Mouse (Mus musculus) heart, adult 2 months (tissue): ENCODE measurements around the gene Fam120c. TPM values are rescaled to one million over a fixed set of nuclear protein-coding genes. Genes with fewer than 3 reads are reported as not detected.
A peak's percentile ranks its signal among the peaks of the same experiment; 100 is the strongest.

Experiments used
- DNase-seq, 2 experiments: peaks; one replicate each; pipeline ENCODE4 v3.0.0; 2021
- H3K27ac ChIP-seq: fragments of 200-600 bp; 2 replicates; pipeline ENCODE4 v1.8.1; 2022
- H3K27me3 ChIP-seq: fragments of 200-500 bp; 2 replicates; pipeline ENCODE4 v1.6.1; 2012; ENCODE audit warnings: mild to moderate bottlenecking, low read length, inconsistent platforms, mixed read lengths; ENCODE audit not compliant: control insufficient read depth, insufficient read depth
- H3K36me3 ChIP-seq: fragments of 200-500 bp; 2 replicates; pipeline ENCODE4 v1.6.1; 2012; ENCODE audit warnings: low read length, inconsistent platforms; ENCODE audit not compliant: control insufficient read depth, insufficient read depth
- H3K4me1 ChIP-seq: fragments of 200-500 bp; 2 replicates; pipeline ENCODE4 v1.6.1; 2011; ENCODE audit warnings: low read length; ENCODE audit not compliant: control insufficient read depth, insufficient read depth
- H3K4me3 ChIP-seq: fragments of 200-600 bp; 2 replicates; pipeline ENCODE4 v1.8.1; 2022
- H3K79me2 ChIP-seq: fragments of 200-500 bp; replicated peaks from 2 replicates; pipeline ENCODE4 v1.6.1; 2012; ENCODE audit warnings: mild to moderate bottlenecking, inconsistent platforms, low read length, moderate library complexity, mixed read lengths; ENCODE audit not compliant: control insufficient read depth, insufficient read depth
- H3K9ac ChIP-seq: fragments of 200-500 bp; 2 replicates; pipeline ENCODE4 v1.6.1; 2012; ENCODE audit warnings: low read depth, mild to moderate bottlenecking, control low read depth, inconsistent platforms, low read length, mixed read lengths
- CTCF ChIP-seq: fragments of 200-600 bp; IDR thresholded peaks from 2 replicates; pipeline ENCODE4 v1.8.1; 2022; ENCODE audit warnings: antibody characterized with exemption, mild to moderate bottlenecking, moderate library complexity
- EP300 ChIP-seq: fragments of 200-500 bp; IDR thresholded peaks from 2 replicates; pipeline ENCODE4 v1.6.1; 2011; ENCODE audit warnings: low read depth, low read length, control low read depth; ENCODE audit not compliant: insufficient read depth
- POLR2A ChIP-seq: fragments of 200-500 bp; IDR thresholded peaks from 2 replicates; pipeline ENCODE4 v1.6.1; 2011; ENCODE audit warnings: mild to moderate bottlenecking, low read depth, low read length, control low read depth; ENCODE audit not compliant: insufficient read depth
- WGBS: fragments of 180-500 bp; shearing (Covaris S2); methylation state at CpG from one replicate; pipeline ENCODE4 v1.1.7; 2018; 5-methylcytosine and 5-hydroxymethylcytosine counted together
- intact Hi-C: fragments of 180-260 bp; cut with DNase I; formaldehyde crosslinking; loops from one replicate; pipeline ENCODE4 v1.15.1; 2025
- polyA plus RNA-seq: library from polyadenylated mRNA; depleted of rRNA; stranded (reverse); fragments of >200 nt; gene quantifications from 2 replicates; pipeline ENCODE4 v1.2.3, GENCODE M21; 2012; rRNA removed
- total RNA-seq, 2 experiments: library from RNA; stranded (reverse); gene quantifications; 2 replicates each; pipeline ENCODE4 v1.2.3; 2021

Gene Fam120c
- total and polyA plus RNA-seq, 3 experiments: 3.0 to 14.0 (median 12.8) TPM

GRCm38 (mm10) chrX:151513066-151513465 is 169.1 kb downstream of the Fam120c start:
- H3K4me3 ChIP-seq: no peak overlapping the region
- H3K79me2 ChIP-seq: no peaks in the 10 kb centered on the region
- intact Hi-C loops: no loop called here
- no peaks in the 10 kb centered on the region for H3K4me1 ChIP-seq
- no peak overlapping the region for H3K9ac ChIP-seq
- WGBS: 60% methylated on average over 3 of the region's 3 CpGs
- no peaks in the 10 kb centered on the region for H3K27me3 ChIP-seq
- DNase-seq: no peak
- H3K27ac ChIP-seq: no peak overlapping the region
- H3K36me3 ChIP-seq: no peaks in the 10 kb centered on the region
- TF ChIP-seq POLR2A (no peak), EP300 (no peak), CTCF (no peak)

DNA sequence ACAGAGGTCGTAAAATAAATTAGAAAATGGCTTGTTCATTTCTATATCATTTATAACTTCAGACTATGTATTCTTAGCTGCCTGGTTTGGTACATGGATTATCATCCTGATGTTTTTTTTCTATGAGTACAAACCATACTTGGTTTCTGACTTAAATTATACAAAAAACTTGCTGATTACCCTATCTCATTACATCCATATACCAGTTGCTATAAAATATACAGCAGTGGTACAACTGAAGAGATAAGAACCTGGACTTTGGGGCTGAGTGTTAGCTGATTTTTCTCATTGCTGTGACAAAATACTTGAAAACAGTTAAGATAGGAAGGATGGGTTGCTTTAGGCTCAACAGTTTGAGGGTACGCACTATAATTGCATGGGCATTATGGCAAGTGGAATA is 169.7 kb downstream of the Fam120c start:
- 90% methylated on average over 2 of the region's 2 CpGs for WGBS
- Histone ChIP-seq H3K27me3 (no peaks in the 10 kb centered on the region), H3K9ac (no peak overlapping the region), H3K4me3 (no peak overlapping the region), H3K79me2 (no peaks in the 10 kb centered on the region), H3K36me3 (no peaks in the 10 kb centered on the region), H3K4me1 (no peaks in the 10 kb centered on the region), H3K27ac (no peak overlapping the region)
- DNase-seq: no peak
- no peak for TF ChIP-seq CTCF
- intact Hi-C loops: no loop called here

DNA sequence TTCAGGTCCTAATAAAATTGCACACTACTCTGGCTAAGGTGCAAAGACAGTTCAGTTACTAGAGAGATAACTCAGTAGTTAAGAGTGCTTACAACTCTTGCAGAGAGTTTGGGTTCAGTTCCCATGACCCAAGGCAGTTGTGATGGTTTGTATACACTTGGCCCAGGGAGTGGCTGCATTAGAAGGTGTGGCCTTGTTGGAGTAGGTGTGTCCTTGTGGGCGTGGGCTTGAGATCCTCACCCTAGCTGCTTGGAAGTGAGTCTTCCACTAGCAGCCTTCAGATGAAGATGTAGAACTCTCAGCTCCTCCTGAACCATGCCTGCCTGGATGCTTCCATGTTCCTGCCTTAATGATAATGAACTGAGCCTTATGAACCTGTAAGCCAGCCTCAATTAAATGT is 174.2 kb downstream of the Fam120c start:
- TF ChIP-seq EP300: no peak
- H3K4me3 ChIP-seq: no peak overlapping the region
- H3K9ac ChIP-seq: no peak overlapping the region
- 60% methylated on average over 1 of the region's 1 CpGs for WGBS
- intact Hi-C loops: no loop called here
- H3K27me3 ChIP-seq: no peaks in the 10 kb centered on the region
- H3K36me3 ChIP-seq: peaks cover 2% of the 10 kb centered on the region; the same call in 1 of the 2 replicates
- no peak overlapping the region for H3K27ac ChIP-seq
- H3K79me2 ChIP-seq: no peaks in the 10 kb centered on the region
- H3K4me1 ChIP-seq: peaks cover 2% of the 10 kb centered on the region
- DNase-seq: no peak

DNA sequence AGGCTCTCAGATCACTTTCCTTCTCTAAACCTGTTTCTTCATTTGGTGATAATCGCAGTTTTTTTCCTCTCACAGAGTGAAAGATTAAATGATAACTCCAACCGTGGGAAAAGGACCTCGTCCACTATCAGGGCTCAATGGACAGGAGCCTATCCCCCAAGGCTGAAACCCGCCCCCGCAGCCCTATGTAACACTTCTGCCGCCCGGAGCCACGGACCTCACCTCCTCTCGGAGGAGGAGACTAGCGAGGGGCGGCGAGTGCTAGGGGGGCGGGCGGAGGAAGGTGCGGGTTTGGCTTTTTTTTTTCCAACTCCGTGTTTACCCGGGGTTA is 176.1 kb downstream of the Fam120c start:
- Histone ChIP-seq H3K9ac (peak overlapping the region; percentile 84), H3K27me3 (no peaks in the 10 kb centered on the region), H3K4me3 (peak overlapping the region; percentile 63), H3K36me3 (peaks cover 2% of the 10 kb centered on the region; the same call in 1 of the 2 replicates), H3K4me1 (peaks cover 2% of the 10 kb centered on the region), H3K79me2 (no peaks in the 10 kb centered on the region), H3K27ac (peak overlapping the region; percentile 98)
- TF ChIP-seq POLR2A (no peak), EP300 (no peak), CTCF (no peak)
- WGBS: 18% methylated on average over 15 of the region's 17 CpGs
- intact Hi-C loops: loop anchor here (10.0 kb wide), 3 partner anchors 175 to 625 kb away; partner anchors contain the start of genes Fam120c, Huwe1 and Iqsec2
- DNase-seq: no peak

GRCm38 (mm10) chrX:151520458-151521322 is 176.7 kb downstream of the Fam120c start, which contains the start of gene Phf8:
Gene Phf8 (plus strand): TSS chrX:151520672.
- 20% methylated on average over 68 of the region's 68 CpGs for WGBS
- H3K9ac ChIP-seq: peak within 1 kb of the TSS; percentile 84
- H3K36me3 ChIP-seq: peaks cover 2% of the 10 kb centered on the region; the same call in 1 of the 2 replicates
- peak within 1 kb of the TSS; percentile 63 for H3K4me3 ChIP-seq
- intact Hi-C loops: loop anchor here (10.0 kb wide), 3 partner anchors 176 to 624 kb away; partner anchors contain the start of genes Fam120c, Huwe1 and Iqsec2
- no peaks in the 10 kb centered on the region for H3K27me3 ChIP-seq
- DNase-seq: peak; percentile 93 to 96
- H3K27ac ChIP-seq: peak within 1 kb of the TSS; percentile 98
- H3K4me1 ChIP-seq: peaks cover 2% of the 10 kb centered on the region
- peak; percentile 60; the same call in 1 of the 2 replicates for TF ChIP-seq EP300
- TF ChIP-seq CTCF: peak; percentile 25
- peak; percentile 77 for TF ChIP-seq POLR2A
- H3K79me2 ChIP-seq: no peaks in the 10 kb centered on the region

Other genes starting within 250 kb of the Fam120c start
- 10 to 100 TPM; 12.5 to 12.8 TPM for gene Tsr2, start 247.6 kb upstream of the Fam120c start, total RNA-seq
- 4.9 and 9.3 TPM in 2 replicates for gene Tsr2, start 247.6 kb upstream of the Fam120c start, polyA plus RNA-seq
- gene Wnk3, start 146.1 kb upstream of the Fam120c start, total RNA-seq: under 1 TPM; 0.10 to 0.18 TPM
- 0.03 and 0.06 TPM in 2 replicates for gene Wnk3, start 146.1 kb upstream of the Fam120c start, polyA plus RNA-seq
- 10 to 100 TPM; 17.7 to 20.1 TPM for gene Phf8, start 176.5 kb downstream of the Fam120c start, total RNA-seq
- gene Phf8, start 176.5 kb downstream of the Fam120c start, polyA plus RNA-seq: 6.7 and 12.6 TPM in 2 replicates